Comparison of ENCODE assay signal across 9 mouse cellular contexts in the genomic region with DNA sequence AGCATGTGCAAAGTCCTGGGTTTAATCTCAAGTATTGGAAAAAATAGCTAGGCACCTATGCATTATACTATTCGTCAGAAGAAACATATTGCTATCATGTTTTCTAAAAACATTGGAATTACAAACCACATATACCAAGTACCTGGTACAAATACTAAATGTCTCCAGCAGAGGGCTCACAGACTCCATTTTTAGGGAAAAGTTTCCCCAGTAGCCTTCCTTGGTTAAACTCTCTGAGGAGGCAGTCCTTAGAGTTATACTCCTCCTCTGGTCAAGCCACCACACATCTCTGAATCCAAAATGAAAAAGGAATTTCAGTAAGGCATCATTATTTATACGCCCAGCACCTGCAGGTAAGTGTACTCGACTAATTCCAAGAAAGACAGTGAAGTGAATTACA.
DNase-seq lines count a peak whose midpoint lies in the region; ATAC-seq and TF ChIP-seq lines count a peak whose summit lies in the region.
"Had no signal": no experiment of that assay in that cellular context is flagged by ENCODE, and none has a peak within 500 bp of the region (broad histone marks: within the 10 kb centered on the region; RNA-seq: fewer than 3 reads in every experiment).

No protein-coding gene starts in this region.

- H3K27ac ChIP-seq in cerebellum, adult 2 months (ENCODE audit: insufficient read depth, low read length), result no peak overlapping the region
- H3K27ac ChIP-seq in kidney, postnatal 0 days, result no peak overlapping the region
- no peak overlapping the region for H3K27ac ChIP-seq in limb, embryonic 14.5 days (replicated peaks; ENCODE audit: low read depth, low read length)
- H3K27ac ChIP-seq: embryonic facial prominence, embryonic 15.5 days had no signal

- no peak overlapping the region for H3K4me3 ChIP-seq in cerebellum, adult 2 months (replicated peaks; ENCODE audit: insufficient read depth, low read depth, low read length)
- no peak overlapping the region for H3K4me3 ChIP-seq in kidney, postnatal 0 days (replicated peaks; ENCODE audit: low read depth, low read length)
- no peak overlapping the region for H3K4me3 ChIP-seq in limb, embryonic 14.5 days (replicated peaks; ENCODE audit: low read length)
- H3K4me3 ChIP-seq: embryonic facial prominence, embryonic 15.5 days had no signal

- peak; percentile 65 for DNase-seq in urinary bladder, postnatal 14 days (ENCODE audit: low spot score)
- no peak for DNase-seq in urinary bladder, postnatal 10 days (ENCODE audit: low spot score)
- peak; percentile 35 to 54 for DNase-seq in cerebellum, adult 2 months
- DNase-seq in frontal cortex, postnatal 36 days (ENCODE audit: low spot score in 2 of 2), result peak; percentile 53 to 82
- peak; percentile 89 for DNase-seq in kidney, postnatal 0 days (ENCODE audit: low spot score)
- DNase-seq in limb, embryonic 14.5 days (ENCODE audit: low spot score), result peak; percentile 87
- DNase-seq in right cerebral cortex, adult 2 months (ENCODE audit: low spot score in 2 of 2), result peak; percentile 77 to 84
- DNase-seq in c-Kit-positive CD71-positive TER-119-positive erythroid progenitor cells, embryonic 14.5 days (ENCODE audit: low spot score), result no peak

- H3K4me1 ChIP-seq in cerebellum, adult 2 months (ENCODE audit: control insufficient read depth, insufficient read depth, low read length), result no peaks in the 10 kb centered on the region
- no peaks in the 10 kb centered on the region for H3K4me1 ChIP-seq in kidney, postnatal 0 days (replicated peaks; ENCODE audit: insufficient read depth, low read length)
- H3K4me1 ChIP-seq in limb, embryonic 14.5 days (ENCODE audit: control insufficient read depth, insufficient read depth, low read length), result no peaks in the 10 kb centered on the region
- H3K4me1 ChIP-seq: embryonic facial prominence, embryonic 15.5 days had no signal

- no peak for TF ChIP-seq POLR2A in cerebellum, adult 2 months (IDR thresholded peaks at IDR 0.05; ENCODE audit: borderline replicate concordance, insufficient read depth, low read length)
- TF ChIP-seq POLR2A in limb, embryonic 14.5 days (IDR thresholded peaks at IDR 0.05; ENCODE audit: borderline replicate concordance, extremely low read depth, insufficient read depth, insufficient read length), result no peak

- 24% methylated on average over 3 of the region's 3 CpGs for WGBS in cerebellum, adult 2 months
- WGBS in kidney, postnatal 0 days, result 24% methylated on average over 3 of the region's 3 CpGs
- WGBS in limb, embryonic 14.5 days, result 27% methylated on average over 3 of the region's 3 CpGs

- H3K27me3 ChIP-seq in cerebellum, adult 2 months (ENCODE audit: control insufficient read depth, insufficient read depth, low read length), result no peaks in the 10 kb centered on the region
- H3K27me3 ChIP-seq in kidney, postnatal 0 days (ENCODE audit: insufficient read depth, low read length), result no peaks in the 10 kb centered on the region
- H3K27me3 ChIP-seq in limb, embryonic 14.5 days (ENCODE audit: control insufficient read depth, insufficient read depth, low read length), result no peaks in the 10 kb centered on the region
- H3K27me3 ChIP-seq: embryonic facial prominence, embryonic 15.5 days had no signal

- peak; percentile 26; the same call in 1 of the 2 replicates for TF ChIP-seq CTCF in cerebellum, adult 2 months (IDR thresholded peaks at IDR 0.05; ENCODE audit: borderline replicate concordance, insufficient read depth, low read depth, low read length)
- peak; percentile 82 for TF ChIP-seq CTCF in kidney, postnatal 0 days (IDR thresholded peaks at IDR 0.05; ENCODE audit: low read depth)

- no peak overlapping the region for H3K4me2 ChIP-seq in kidney, postnatal 0 days (ENCODE audit: low read length)
- no peak overlapping the region for H3K4me2 ChIP-seq in limb, embryonic 14.5 days (replicated peaks; ENCODE audit: low read depth, low read length, severe bottlenecking)
- H3K4me2 ChIP-seq: embryonic facial prominence, embryonic 15.5 days had no signal

- H3K36me3 ChIP-seq in kidney, postnatal 0 days (ENCODE audit: insufficient read depth, low read length), result no peaks in the 10 kb centered on the region
- no peaks in the 10 kb centered on the region for H3K36me3 ChIP-seq in limb, embryonic 14.5 days (ENCODE audit: control insufficient read depth, insufficient read depth, low read length)
- H3K36me3 ChIP-seq: embryonic facial prominence, embryonic 15.5 days had no signal

- ATAC-seq in kidney, postnatal 0 days (replicated peaks; ENCODE audit: low FRiP score, low read depth), result peak; percentile 69
- ATAC-seq in limb, embryonic 14.5 days (ENCODE audit: low FRiP score, low read depth), result no peak

- H3K9me3 ChIP-seq in kidney, postnatal 0 days (replicated peaks; ENCODE audit: low read length), result no peaks in the 10 kb centered on the region
- H3K9me3 ChIP-seq in limb, embryonic 14.5 days (ENCODE audit: control insufficient read depth, low read length), result no peaks in the 10 kb centered on the region
- H3K9me3 ChIP-seq: embryonic facial prominence, embryonic 15.5 days had no signal

- no peak overlapping the region for H3K9ac ChIP-seq in kidney, postnatal 0 days (ENCODE audit: low read depth, low read length)
- no peak overlapping the region for H3K9ac ChIP-seq in limb, embryonic 14.5 days (ENCODE audit: low read depth, low read length, severe bottlenecking)
- H3K9ac ChIP-seq: embryonic facial prominence, embryonic 15.5 days had no signal

Comparison
In these comparisons a context has a peak if more than half of its experiments do, and no peak if none do; other contexts are left out.
1. DNase-seq: peak in urinary bladder, postnatal 14 days (single experiment), cerebellum, adult 2 months (2 of 2), frontal cortex, postnatal 36 days (2 of 2), kidney, postnatal 0 days (single experiment), limb, embryonic 14.5 days (single experiment) and right cerebral cortex, adult 2 months (2 of 2); none in urinary bladder, postnatal 10 days (single experiment) and c-Kit-positive CD71-positive TER-119-positive erythroid progenitor cells, embryonic 14.5 days (single experiment).